Mouse (Mus musculus): ENCODE results near the gene Gm6401.
"Not testable (repeated sequence)": the region's sequence is repeated elsewhere in the genome, so short reads cannot be mapped to it uniquely, and the experiment has no call there.

The Gm6401 gene

DNA sequence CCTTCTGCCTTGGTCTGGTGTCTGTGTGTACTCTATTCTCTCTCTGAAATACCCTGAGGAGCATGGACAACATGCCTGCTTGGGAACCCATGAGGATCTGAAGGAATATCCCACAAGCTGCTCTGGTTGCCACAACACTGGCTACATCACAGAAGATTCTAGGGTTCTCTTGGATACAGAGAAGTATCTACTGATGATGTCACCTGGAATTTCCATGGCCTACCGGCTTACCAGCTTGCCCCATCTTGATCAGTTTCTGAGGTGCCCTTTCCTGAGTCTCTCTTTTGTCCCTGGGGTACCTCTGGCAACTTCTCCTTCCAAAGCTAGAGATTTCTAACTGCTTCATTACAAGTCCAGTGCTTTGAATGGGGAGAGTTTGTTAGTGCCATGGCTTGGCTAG is at the start of gene Gm6401:
Gm6401 (minus strand) TSS at position 101 of the 400 bp plus-strand sequence.
- not testable (repeated sequence) for DNase-seq

GRCm38 (mm10) chr14:41983225-41983624 is 15.5 kb upstream of the Gm6401 start, which contains the start of gene Gm3543:
Gene Gm3543, minus strand, starts transcription at chr14:41983325.
- not testable (repeated sequence) for DNase-seq

GRCm38 (mm10) chr14:41968596-41968995 is 869 bp upstream of the Gm6401 start:
- DNase-seq, result not testable (repeated sequence)

GRCm38 (mm10) chr14:41964095-41964494 is 3.6 kb downstream of the Gm6401 start:
- not testable (repeated sequence) for DNase-seq

- DNase-seq, result not testable (repeated sequence)
Measured at GRCm38 (mm10) chr14:41943695-41944094, 24.0 kb downstream of the Gm6401 start, which contains the start of gene 1700024B05Rik. Gene 1700024B05Rik, plus strand, starts transcription at chr14:41943995.

DNA sequence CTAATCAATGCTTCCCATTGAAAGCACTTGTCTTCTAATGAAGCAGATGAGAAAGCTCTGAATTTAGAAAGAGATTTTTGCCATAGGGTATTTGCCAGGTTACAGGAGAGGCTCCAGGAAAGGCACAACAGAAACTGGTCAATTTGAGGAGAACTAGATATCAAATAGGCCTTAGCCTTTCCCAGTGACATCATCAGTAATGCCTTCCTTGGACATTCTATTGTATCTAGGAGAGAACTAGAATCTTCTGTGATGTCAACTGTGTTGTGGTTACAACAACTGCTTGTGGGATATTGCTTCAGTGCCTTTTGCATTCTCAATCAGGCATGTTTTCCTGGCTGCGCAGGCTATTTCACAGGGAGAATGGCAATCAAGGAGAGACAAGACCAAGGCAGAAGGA is 43.1 kb downstream of the Gm6401 start, which contains the start of gene 1700049E17Rik1:
1700049E17Rik1 (plus strand) TSS at position 301 of the 400 bp plus-strand sequence.
- not testable (repeated sequence) for DNase-seq
